Mouse (Mus musculus) right cerebral cortex, postnatal 25 days (tissue): ENCODE results near the gene Sh3pxd2b.

Source experiments
- DNase-seq: peaks from one replicate; pipeline ENCODE4 v3.0.0; 2022

The Sh3pxd2b gene

GRCm38 (mm10) chr11:32445135-32445534, 97.5 kb downstream of the Sh3pxd2b start:
- no peak for DNase-seq

- no peak for DNase-seq
Observed at GRCm38 (mm10) chr11:32445637-32446226, 98.1 kb downstream of the Sh3pxd2b start.

- peak; percentile 28 for DNase-seq
Observed at GRCm38 (mm10) chr11:32450216-32450615, 102.6 kb downstream of the Sh3pxd2b start.

GRCm38 (mm10) chr11:32451306-32451705, 103.7 kb downstream of the Sh3pxd2b start:
- DNase-seq: no peak

GRCm38 (mm10) chr11:32452745-32453144, 105.1 kb downstream of the Sh3pxd2b start:
- DNase-seq: no peak

GRCm38 (mm10) chr11:32453353-32453915, 105.8 kb downstream of the Sh3pxd2b start:
- peak; percentile 22 for DNase-seq

- DNase-seq: no peak
Observed at GRCm38 (mm10) chr11:32454231-32454799, 106.7 kb downstream of the Sh3pxd2b start.

- DNase-seq: peak; percentile 98
Observed at GRCm38 (mm10) chr11:32454800-32455506, 107.3 kb downstream of the Sh3pxd2b start, which contains the start of gene Ubtd2. Gene Ubtd2, plus strand, starts transcription at chr11:32455370.

GRCm38 (mm10) chr11:32455507-32456141, 108.0 kb downstream of the Sh3pxd2b start:
- no peak for DNase-seq

GRCm38 (mm10) chr11:32456356-32456755, 108.7 kb downstream of the Sh3pxd2b start:
- no peak for DNase-seq

GRCm38 (mm10) chr11:32464282-32464681, 116.7 kb downstream of the Sh3pxd2b start:
- no peak for DNase-seq

GRCm38 (mm10) chr11:32471925-32472324, 124.3 kb downstream of the Sh3pxd2b start:
- DNase-seq: no peak

- DNase-seq: no peak
Observed at GRCm38 (mm10) chr11:32474725-32475124, 127.1 kb downstream of the Sh3pxd2b start.

GRCm38 (mm10) chr11:32475487-32476236, 128.0 kb downstream of the Sh3pxd2b start:
- no peak for DNase-seq
